Mouse (Mus musculus): ENCODE results near the gene Klhdc1.

Klhdc1 gene

DNA sequence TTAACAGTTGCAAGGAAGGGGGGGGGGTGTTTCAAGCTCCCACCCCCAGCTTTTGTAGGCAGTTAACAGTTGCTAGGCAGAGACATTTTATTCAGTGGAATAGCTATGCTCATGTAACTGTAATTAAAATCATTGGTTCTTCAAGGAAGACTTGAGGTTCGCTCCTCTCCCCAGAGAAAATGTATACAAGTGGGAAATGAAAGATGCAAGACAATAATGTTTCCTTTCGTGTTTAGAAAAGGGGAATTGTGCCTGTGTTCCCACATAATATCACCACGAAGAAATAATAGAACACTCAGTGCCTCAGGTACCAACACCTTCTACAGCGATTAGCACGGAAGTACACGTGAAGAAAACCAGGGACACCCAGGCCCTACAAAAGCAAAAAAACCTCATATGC, at the start of gene Klhdc1:
Klhdc1 (plus strand) TSS at position 301 of the 400 bp plus-strand sequence.
- DNase-seq, result no peak

DNA sequence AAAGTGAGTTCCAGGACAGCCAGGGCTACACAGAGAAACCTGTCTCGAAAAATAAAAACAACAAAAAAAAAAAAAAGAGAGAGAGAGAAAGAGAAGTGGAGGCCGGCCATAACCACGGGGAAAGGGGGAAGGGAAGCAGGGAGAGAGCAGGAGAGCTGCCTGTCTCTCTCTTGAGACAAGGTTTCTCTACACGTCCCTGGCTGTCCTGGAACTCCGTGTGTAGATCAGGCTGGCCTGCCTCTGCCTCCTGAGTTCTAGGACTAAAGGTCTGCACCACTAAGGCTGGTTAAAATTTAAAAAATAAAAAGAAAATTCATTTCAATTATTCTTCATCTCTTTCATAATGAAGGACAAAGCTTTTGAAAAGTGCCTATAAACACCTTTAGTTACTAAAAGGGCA, 49.6 kb upstream of the Klhdc1 start:
- DNase-seq, result no peak

DNA sequence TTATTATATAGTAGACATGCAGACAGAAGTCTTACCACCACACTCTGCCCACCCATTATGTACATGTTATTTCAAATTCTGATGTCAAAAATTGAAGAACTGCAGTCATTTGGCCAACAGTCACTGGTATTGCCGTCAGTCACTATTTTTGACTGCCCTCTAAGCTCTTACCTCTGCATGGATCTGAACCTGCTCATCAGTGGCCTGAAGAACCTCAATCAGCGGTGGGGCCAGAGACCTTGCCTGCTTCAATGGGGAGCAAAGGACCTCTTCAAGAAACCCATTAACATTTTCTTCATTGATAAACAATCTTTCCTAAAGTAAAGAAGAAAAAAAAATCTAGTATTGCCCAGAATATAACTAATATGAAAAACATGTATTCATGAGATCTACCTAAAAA, 48.3 kb upstream of the Klhdc1 start:
- no peak for DNase-seq

DNA sequence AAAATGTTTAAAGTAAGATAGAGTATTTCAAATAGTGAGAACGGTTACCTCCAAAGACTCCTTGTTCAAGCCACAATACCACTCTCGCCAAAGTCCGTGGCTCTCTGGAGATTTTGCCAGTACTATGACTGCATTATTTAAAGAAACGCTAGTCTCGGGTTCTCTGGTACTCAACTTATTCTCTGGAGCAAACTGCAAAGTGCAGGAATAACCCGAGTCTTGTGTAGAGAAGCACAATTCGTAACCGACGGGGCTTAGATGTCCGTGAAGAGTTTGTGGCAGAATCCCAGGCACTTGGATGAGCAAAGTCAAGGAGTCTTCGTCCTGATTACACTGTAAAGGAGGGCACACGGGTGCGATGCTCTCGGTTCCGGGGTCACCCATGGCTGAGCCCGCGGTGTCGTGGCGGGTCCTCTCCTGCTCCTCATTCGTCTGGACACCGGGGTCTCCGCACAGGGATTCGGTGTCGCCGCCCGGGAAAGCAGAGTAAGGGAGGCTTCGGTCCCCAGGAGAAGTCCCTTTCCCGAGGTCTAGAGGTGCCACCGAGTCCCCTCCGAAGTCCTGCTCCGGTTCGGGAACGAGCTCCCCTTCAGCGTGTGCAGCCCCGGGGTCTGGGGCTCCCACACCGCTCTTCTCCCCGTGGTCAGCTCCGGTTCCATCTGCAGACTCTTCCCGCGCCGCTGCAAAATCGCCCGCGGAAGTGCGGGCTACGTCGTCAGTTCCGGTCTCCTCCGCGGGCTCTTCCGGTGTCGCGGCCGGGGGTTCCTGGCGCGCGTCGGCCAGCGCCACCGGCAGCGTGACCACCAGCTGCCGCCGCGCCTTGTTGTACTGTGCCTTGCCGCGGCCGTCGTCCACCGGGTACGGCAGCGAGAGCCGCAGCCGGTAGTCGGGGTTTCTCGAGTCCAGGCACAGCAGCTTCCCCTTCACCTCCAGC, 44.3 kb upstream of the Klhdc1 start, which contains the start of gene Gm49383:
Gm49383 (minus strand) TSS at position 661 of the 934 bp plus-strand sequence.
- DNase-seq, result peak; percentile 85

DNA sequence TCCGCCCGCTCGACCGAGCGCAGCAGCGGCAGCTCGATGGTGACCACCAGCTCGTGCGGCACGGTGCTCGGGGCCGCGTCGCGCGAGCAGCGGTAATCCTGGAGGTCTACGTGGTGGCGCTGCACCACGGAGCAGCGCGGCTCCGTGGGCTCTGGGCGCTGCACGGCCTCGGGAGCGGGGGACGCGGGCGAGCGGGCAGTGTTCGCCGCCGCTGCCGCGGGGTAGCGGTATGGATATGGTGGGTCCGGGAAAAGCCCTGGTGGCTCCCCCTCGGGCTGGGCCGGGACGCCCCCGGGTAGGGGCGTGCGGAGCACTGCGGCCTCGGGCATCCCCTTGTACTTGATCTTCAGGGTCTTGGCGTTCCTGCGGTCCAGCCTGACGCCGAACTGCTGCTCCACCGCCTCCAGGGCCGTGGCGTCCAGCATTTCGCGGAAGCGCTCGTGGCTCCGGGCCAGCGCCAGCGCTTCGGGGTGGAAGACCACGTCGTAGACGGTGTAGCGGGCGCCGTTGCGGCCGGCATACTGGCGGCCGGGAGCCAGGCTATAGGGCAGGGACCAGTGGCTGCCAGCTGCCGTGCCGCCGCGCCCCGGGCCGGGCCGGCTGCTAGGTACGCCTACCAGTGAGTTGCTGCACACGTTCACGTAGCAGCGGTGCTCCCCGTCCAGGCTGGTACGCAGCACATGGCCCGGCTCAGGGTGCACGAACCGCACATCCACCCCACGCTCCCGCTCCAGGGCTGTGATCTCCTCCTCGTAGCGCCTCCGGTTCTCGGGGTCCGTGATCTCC, 43.4 kb upstream of the Klhdc1 start:
- DNase-seq, result peak; percentile 80

DNA sequence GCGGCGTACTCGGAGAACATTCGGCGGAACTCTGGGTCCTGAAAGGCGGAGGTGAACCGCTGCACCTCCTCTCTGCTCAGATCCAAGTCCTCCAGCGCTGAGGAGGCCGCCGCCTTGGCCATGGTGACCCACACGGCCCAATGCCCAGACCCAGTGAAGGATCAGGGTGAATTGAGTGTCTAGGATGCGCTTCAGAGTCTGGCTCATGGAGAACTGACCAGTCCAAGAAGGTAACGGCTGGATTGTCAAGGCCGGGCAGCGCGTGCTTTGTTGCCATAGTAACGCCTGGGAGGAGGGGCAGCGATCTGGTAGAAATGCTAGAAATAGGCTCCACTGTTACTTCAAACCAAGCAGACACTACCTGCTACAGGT, 42.8 kb upstream of the Klhdc1 start, which contains the start of gene Dnaaf2:
Dnaaf2 (minus strand) TSS at position 266 of the 372 bp plus-strand sequence.
- DNase-seq, result peak; percentile 89

DNA sequence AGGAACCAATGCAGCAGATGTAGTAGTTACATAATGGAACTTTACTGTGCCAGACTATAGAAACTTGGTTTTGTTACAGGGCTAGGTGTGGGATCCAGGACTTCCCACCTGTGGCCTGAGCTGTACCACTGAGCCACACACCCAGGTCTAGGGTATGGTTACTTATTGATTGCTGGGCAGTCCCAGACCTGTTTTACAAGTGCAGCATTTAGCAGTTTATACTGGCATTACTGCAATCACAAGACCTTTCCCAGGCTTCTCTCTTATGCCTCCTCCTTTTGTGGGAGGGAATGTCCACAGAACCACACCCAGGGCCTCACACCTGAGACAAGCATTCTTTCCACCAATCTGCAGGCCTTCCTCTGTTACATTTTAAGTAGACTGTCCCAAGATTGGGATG, 42.0 kb upstream of the Klhdc1 start:
- no peak for DNase-seq

DNA sequence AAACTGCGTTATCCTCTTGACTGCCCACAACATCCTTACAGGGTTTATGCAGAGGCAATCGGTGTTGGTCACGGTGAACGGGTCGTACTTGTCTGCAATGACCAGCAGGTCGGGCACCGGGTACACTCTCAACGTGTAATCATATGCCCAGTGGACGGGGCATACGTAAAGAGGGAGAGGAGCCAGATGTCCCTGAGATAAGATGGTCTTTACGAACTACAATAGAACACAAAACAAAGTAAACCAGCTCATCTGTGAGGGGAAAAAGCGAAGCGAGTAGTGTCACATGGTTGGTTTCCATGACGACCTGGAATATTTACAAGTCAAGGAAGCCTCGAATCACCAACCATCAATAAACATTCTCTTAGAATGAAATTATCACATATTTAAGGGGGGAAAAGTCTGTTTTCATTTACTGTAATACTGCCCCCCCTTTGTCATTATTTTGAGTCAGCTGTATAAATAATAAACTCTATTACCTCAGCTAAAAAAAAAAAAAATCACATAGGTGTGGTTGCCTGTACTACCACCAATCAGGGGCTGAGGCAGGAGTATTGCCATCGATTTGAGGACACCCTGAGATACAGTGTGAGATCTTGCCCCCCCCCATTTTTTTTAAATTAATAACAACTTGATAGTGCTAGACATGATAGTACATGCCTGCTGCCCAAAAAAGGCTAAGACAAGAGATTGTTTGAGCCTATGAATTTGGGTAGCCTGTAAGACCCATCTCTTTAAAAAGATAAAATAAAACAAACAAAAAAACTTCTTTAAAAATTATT, 36.7 kb upstream of the Klhdc1 start, which contains the start of gene Gm49384:
Gm49384 (minus strand) TSS at position 216 of the 782 bp plus-strand sequence.
- no peak for DNase-seq

DNA sequence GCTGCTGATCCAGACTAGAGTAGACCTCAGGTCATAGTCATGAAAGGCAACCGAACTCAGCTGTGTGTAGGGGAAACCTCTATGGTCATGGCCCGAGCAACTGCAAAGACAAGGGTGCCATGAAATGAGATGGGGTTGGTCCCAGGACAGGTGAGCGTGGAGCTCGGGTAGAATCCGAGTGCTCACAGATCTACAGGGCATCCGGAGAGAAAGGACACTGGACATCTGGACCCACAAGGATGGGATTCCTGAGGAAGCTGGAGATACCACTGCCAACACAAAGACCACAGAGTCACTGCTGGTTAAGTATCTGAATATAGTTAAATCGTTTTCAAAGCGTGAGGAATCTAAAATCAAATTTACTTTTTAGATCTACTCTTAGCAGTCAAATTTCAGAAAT, 33.6 kb upstream of the Klhdc1 start:
- DNase-seq, result no peak

DNA sequence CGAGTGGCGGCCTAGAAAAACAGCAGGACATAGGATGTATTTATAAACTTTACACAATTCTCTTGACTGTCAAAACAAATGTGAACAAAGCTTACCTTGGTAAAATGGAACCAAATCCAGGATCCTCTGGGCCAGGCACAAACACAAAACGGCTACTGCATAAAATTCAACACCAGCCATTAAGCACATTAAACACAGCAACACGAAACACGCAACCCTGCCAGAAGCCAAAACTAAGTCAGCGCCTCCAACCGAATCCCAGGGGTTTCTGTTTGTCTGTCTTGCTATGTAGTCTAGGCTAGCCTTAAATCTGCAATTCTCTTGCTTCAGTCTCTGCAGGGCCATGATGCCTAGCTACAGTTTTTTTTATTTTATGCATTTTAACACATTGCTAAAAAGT, 33.0 kb upstream of the Klhdc1 start:
- no peak for DNase-seq

DNA sequence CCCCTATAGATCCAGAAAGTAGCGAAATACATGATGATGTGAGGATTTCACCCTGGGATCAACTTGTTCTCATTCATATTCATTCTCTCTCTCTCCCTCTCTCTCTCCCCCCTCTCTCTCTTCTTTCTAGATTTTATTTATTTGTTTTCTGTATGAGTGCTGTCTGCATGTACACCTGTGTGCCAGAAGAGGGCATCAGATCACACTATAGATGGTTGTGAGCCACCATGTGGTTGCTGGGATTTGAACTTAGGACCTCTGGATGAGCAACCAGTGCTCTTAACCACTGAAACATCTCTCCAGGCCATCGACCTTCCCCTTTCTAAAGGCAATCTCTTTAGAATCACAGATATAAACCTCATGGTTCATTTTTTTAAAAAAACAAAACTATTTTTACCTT, 32.5 kb upstream of the Klhdc1 start:
- DNase-seq, result no peak

DNA sequence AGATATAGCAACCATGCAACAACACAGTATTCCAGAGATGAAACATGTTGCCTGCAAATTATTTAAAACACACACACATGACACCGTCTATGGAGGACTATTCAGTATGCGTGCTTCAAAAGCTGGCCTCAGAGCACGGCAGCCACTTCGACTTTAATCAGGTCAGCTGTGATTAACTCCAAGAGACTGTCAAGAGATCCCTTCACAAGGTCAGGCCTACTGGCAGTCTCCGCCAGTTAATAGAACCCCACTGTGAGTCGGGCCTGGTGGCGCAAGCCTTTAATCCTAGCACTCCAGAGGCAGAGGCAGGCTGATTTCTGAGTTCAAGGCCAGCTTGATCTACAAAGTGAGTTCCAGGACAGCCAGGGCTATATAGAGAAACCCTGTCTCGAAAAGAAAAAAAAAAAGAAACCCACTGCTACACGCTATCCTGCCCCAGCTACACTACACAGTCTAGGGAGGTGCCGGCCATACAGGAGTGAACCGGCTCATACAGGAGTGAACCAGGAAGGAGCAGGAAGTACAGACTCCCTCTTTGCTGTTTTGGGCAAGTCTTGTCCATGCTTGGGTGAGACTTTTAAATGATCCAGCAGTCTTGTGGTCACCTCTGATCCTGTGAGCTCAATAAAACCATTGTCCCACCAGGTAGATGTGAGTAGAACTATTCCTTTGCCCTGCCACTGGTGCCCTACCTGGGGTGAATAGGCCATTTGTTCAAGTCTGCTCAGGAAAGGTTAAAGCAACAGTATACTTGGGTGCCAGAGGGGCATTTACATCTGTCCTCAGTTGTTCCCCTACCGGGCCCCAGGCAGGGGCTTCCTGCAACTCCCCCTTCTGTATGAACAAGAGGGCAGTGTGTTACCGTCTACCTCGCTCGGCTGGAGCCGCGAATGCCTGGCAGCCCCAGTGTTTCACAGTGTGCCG, 30.7 kb upstream of the Klhdc1 start:
- DNase-seq, result no peak

DNA sequence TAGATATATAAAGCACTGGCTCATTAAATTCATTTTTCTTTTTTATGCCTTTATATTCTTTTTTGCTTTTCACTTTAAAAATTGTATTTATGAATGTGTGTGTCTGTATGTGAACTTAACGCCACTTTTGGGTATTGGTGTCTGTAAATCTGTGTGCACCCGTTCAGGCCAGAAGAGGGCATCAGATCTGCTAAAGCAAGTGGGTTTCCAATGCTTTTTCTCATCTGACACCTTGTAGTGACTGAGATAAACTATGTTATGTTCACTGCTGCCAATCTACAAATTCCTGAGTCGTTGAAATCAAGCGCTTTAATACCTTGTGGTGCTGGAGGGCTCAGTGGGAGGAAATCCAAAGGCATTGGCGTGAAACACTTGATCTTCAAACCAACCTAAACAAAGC, 29.9 kb upstream of the Klhdc1 start:
- DNase-seq, result peak; percentile 34

DNA sequence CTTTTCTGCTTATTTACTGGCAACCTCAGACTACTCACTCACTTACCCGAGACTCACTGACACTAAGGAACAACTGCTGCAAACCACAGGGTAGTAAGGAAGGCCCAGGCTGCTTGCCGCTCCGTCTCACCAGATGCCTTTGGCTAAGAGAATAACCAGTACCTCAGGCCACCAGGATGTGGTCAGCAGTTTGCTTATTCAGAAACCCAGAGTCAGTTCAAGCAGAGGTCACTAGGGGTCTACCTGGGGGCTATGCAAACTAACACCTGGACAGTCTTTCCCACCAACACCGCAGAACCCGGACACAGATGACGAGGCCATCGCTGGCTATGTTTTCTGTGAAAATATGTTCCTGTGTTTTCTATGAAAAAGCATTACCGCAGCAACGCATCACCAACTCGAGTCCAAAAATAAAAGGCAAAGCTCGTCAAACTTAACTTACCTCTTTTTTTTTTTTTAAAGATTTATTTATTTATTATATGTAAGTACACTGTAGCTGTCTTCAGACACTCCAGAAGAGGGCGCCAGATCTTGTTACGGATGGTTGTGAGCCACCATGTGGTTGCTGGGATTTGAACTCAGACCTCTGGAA, 27.7 kb upstream of the Klhdc1 start:
- no peak for DNase-seq

DNA sequence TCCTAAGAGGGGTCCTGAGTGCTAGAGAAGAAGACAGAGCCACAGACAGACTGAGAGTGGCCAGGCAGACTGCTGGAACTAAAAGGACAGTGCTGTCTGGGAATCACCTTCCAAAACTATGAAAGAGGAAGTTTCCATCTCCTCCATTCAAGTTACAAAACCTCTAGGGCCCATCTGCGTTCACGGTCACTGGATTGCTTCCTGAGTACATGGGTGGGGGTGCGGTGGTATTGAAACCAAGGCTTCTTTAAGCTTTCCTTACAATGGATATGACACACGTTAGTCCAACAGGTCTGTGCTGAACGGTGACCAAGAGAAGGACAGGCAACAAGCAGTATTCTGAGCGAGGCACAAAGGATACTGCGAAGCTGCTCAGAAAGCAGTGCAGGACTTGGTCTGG, 26.6 kb upstream of the Klhdc1 start:
- no peak for DNase-seq

DNA sequence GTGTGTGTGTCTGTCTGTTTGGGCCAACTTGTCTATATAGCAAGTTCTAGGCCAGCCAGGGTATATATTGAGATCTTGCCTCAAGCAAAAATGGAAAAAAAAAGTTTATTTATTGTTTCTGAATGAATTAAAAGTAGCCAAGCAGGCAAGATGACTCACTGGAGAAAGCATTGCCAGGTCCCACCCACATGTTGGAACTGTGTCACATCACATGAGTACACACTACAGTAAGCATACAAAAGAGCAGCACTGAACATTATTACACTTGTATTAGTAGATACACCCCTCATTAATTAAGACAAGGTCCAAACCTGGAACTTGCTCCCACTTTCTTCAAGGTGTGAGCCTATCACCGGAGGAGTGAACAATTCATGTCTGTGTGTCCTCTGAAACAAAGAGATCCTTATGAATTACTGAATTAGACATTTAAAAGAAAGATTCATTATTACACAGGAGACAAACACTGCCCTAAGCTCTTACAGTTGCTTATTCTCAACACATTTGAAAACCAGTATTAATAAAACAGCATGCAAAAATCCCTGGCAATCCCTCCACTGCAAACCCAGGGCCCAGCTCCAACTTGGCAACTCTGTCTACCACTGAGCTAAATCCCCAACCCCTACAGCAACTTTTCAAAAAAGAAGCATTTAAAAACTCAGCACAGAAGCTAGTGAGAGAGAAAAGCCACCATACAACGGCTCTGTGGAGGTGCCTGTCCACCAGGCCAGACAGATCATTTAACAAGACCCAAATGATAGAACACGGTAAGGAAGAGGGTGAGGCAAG, 25.8 kb upstream of the Klhdc1 start:
- DNase-seq, result no peak

DNA sequence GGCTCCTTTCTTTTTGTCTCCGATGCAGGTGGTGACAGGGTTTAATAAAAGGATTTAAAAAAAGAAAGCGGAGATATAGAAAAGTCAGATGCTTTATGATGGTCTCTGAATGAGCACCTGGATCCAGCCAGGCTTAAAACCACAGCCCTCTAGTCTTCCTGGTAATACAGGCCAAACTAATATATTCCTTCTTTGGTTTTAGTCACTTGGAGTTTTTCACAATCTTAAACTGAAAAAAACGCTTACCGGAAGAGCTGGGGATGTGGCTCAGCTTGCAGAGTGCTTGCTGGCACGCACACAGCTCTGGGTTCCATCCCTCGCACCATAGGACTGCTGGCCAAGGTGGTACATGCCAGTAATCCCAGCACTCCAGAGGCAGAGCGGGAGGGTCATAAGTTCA, 24.4 kb upstream of the Klhdc1 start:
- DNase-seq, result no peak

DNA sequence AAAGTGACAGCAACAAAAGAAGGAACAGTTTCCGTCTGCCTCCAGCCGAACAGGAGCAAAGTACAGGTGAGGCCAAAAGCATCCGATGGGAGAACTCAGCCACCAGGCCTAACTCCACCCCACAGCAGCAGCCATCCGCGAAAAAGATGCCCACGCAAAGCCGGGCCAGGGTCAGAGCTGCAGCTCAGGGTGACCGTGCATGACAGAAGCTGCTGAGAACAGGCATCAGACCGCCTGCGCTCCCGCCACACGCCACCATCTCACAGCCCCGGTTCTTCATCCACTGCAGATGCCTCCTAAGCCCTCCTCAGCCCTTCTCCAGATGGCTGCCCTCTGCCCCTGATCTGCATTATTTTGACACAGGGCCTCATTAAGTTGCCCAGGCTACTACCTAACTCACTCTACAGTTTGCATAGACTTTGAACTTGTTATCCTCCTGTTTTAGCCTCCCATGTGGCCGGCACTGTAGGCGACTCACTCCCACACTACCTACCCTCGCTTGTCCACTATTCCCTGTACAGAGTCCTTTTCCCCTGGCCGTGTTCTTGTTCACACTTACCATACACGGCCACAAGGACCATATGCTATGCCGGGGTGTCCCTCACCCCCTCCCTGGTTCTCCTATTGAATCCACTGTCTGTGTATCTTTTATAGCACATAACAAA, 20.2 kb upstream of the Klhdc1 start:
- DNase-seq, result peak; percentile 21

DNA sequence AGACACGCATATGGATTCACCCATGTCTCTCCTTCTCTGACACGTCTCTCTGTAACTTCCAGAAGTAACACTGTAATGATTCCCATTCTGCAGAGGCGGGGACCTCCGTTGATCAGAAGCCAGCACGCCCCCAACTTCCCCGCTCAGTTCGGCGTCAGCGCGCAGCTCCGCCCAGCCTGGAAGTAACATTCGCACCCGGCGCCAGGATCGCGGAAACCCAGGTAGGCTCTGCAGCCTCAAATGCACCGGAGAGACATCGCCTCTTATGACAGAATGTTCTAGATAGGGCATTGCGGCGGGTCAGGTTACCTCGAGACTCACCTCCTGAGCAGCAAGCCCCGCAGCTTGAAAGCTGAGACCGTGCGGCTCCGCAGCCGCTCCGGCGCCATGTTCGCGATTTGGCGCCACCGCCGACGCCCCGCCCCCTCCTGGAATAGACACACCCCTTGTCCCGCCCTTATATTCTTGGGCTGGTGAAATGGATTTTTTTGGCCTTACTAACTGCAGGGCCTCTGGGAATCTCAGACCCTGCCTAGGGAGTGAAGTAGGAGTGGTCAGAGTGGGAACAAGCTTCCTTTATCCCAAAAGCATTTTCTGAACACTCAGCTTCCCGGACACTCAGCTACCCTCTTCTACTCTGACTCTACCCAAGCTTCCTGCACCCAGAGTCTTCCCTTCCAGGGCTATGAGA, 13.1 kb upstream of the Klhdc1 start, which contains the start of gene Pole2:
Pole2 (minus strand) TSS at position 420 of the 691 bp plus-strand sequence.
- peak; percentile 95 for DNase-seq

Data from kidney, postnatal 10 days (tissue).